Mouse (Mus musculus): ENCODE results near the gene Gm43191. TPM values are rescaled to one million over a fixed set of nuclear protein-coding genes. Genes with fewer than 3 reads are reported as not detected.

Gene Gm43191
- polyA plus RNA-seq (2015; fragmentation: Nextera tagmentation; extraction: Ambion mirVana), result not detected in 2 replicates

DNA sequence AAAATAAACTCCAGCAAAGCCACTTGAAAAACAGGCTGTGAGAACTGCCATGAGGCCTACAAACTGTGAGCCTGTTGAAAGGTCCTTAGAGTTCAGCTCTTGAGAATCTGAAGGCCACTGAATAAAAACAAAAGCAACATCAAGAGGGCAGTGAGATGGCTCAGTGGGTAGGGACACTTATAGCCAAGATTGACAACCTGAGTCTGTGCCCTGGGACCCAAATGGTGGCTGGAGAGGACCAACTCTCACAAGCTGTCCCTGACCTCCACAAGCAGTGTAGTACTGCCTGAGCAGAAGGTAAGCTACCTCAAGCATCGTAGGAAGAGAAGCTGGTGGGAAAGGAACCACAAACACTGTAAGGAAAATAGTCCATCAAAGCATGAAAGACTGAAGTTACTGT is at the start of gene Gm43191:
Gene Gm43191, minus strand, starts transcription at position 101 of the 400 bp plus-strand sequence.

DNA sequence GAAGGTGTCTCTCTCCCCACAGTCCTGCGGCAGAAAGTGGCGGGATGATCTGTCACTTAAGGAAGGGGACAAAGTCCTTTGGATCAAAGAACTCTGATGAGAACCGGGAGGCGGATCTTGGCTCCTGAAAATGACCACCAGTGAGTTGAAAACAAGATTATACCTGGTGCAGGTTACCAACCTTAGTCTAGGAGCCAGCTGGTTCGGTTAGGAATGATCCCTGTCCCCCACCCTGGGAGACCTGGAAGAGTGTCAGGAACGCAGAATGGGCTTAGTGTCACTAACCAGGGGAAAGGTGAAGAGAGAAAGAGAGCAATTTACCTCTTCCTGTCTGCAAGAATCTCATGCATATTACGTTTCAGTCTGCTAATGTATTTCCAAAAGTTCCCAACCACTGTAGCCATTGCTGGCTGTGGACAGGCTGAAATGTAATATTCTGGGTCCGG is 31.4 kb upstream of the Gm43191 start, which contains the start of gene Slc35a3:
Gene Slc35a3, minus strand, starts transcription at position 396 of the 446 bp plus-strand sequence.

GRCm38 (mm10) chr3:116662463-116662863 is 18.6 kb downstream of the Gm43191 start, which contains the start of gene Mfsd14a:
Mfsd14a (minus strand) TSS chr3:116662677.

GRCm38 (mm10) chr3:116614295-116614892 is 66.7 kb downstream of the Gm43191 start, which contains the start of gene Trmt13:
Trmt13 (minus strand) TSS chr3:116614587.

GRCm38 (mm10) chr3:116594728-116595602 is 86.1 kb downstream of the Gm43191 start, which contains the start of gene Sass6:
Sass6 (plus strand) TSS chr3:116594982.

Other genes with a start within 250 kb of the Gm43191 start
- gene Rtca, start 173.1 kb downstream of the Gm43191 start, polyA plus RNA-seq (2015; fragmentation: Nextera tagmentation; extraction: Ambion mirVana), result 37.6 and 38.0 TPM in 2 replicates
- gene Dbt, start 168.2 kb downstream of the Gm43191 start, polyA plus RNA-seq (2015; fragmentation: Nextera tagmentation; extraction: Ambion mirVana), result 4.1 and 5.6 TPM in 2 replicates
- 3.2 and 4.8 TPM in 2 replicates for gene Lrrc39, start 118.3 kb downstream of the Gm43191 start, polyA plus RNA-seq (2015; fragmentation: Nextera tagmentation; extraction: Ambion mirVana)
- gene Sass6, start 86.3 kb downstream of the Gm43191 start, polyA plus RNA-seq (2015; fragmentation: Nextera tagmentation; extraction: Ambion mirVana), result 17.6 and 22.0 TPM in 2 replicates
- gene Trmt13, start 66.7 kb downstream of the Gm43191 start, polyA plus RNA-seq (2015; fragmentation: Nextera tagmentation; extraction: Ambion mirVana), result 15.7 and 17.5 TPM in 2 replicates
- gene Mfsd14a, start 18.6 kb downstream of the Gm43191 start, polyA plus RNA-seq (2015; fragmentation: Nextera tagmentation; extraction: Ambion mirVana), result 34.6 and 40.5 TPM in 2 replicates
- 7.9 and 8.2 TPM in 2 replicates for gene Slc35a3, start 31.6 kb upstream of the Gm43191 start, polyA plus RNA-seq (2015; fragmentation: Nextera tagmentation; extraction: Ambion mirVana)
- 6.4 and 8.1 TPM in 2 replicates for gene Agl, start 126.9 kb upstream of the Gm43191 start, polyA plus RNA-seq (2015; fragmentation: Nextera tagmentation; extraction: Ambion mirVana)
- 20.6 and 22.1 TPM in 2 replicates for gene Frrs1, start 178.2 kb upstream of the Gm43191 start, polyA plus RNA-seq (2015; fragmentation: Nextera tagmentation; extraction: Ambion mirVana)